Mouse (Mus musculus) CD4-positive, CD25-positive, alpha-beta regulatory T cell, adult 4 months (primary cell): ENCODE measurements around the gene Cnr2. TPM values are rescaled to one million over a fixed set of nuclear protein-coding genes. Genes with fewer than 3 reads are reported as not detected.

ENCODE experiments used
- ATAC-seq: one replicate; pipeline ENCODE4 v1.8.0; 2017
- polyA plus RNA-seq, 2 experiments: library from polyadenylated mRNA; unstranded; fragments of 100-300 nt; shearing (Covaris generic); gene quantifications; one replicate each; pipeline ENCODE4 v1.2.1; 2017

Cnr2 gene
- polyA plus RNA-seq, 2 experiments from 2014 or later, result 7.5 to 17.0 TPM

DNA sequence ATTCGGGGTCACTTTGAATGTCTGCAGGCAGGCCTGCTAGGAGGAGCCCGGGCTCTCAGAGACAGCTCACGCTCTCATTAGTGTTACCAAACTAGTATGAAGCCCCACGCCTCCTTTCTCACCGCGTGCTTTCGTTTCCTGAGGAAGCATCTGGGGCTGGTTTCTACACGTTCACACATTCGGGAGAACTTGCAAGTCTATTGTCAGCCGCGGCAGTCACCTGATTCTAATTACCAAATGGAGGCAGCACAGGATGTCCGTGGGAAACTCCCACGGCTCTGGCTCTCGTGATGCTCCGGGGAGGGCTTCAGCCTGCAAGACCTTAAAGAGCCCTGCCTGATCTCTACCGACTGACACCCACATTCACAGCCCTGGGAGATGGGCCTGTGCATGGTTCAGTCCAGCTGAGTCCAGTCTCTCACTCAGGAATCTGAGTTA lies 18.6 kb upstream of the Cnr2 start:
- peak; percentile 84 for ATAC-seq

GRCm38 (mm10) chr4:135877742-135878141 lies 17.5 kb upstream of the Cnr2 start:
- ATAC-seq, result no peak

- ATAC-seq, result no peak
Measured at GRCm38 (mm10) chr4:135879021-135879420, 16.2 kb upstream of the Cnr2 start.

DNA sequence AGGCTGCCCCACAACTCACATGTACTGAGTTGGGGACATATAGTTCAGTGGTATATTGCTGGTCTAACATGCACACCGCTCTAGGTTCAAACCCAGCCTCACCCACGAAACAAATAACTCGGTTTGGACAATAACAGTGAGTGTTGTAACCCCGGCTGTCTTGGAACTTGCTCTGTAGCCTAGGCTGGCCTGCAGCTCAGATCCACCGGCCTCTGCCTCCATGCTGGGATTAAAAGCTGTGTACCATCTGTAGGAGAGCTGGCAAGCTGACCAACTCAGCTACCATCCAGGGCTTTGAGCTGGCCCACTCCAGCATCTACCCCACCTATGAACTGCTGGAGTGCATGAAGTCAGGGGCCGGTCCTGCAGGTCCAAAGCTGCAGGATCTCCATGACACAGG lies 15.2 kb upstream of the Cnr2 start:
- ATAC-seq, result no peak

- no peak for ATAC-seq
Measured at GRCm38 (mm10) chr4:135880576-135880975, 14.6 kb upstream of the Cnr2 start.

DNA sequence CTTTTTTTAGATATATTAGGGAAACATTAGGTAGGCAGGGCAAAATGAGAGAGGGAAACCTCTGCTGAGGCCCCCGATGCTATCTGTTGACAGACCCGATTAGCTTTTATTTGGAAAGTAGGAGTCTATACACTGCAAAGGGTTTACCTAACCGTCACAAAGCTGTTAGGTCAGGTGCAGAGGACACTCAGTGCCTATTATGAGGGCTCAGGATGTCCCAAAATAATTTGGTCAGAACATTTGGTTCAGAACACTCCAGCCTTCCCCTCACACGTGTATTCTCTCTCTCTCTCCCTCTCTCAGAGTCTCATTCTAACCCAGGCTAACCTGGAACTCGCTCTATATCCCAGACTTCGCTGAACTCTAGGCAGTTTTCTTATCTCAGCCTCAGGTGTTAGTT lies 13.2 kb upstream of the Cnr2 start:
- no peak for ATAC-seq

- ATAC-seq, result no peak
Measured at GRCm38 (mm10) chr4:135883401-135883851, 11.8 kb upstream of the Cnr2 start.

DNA sequence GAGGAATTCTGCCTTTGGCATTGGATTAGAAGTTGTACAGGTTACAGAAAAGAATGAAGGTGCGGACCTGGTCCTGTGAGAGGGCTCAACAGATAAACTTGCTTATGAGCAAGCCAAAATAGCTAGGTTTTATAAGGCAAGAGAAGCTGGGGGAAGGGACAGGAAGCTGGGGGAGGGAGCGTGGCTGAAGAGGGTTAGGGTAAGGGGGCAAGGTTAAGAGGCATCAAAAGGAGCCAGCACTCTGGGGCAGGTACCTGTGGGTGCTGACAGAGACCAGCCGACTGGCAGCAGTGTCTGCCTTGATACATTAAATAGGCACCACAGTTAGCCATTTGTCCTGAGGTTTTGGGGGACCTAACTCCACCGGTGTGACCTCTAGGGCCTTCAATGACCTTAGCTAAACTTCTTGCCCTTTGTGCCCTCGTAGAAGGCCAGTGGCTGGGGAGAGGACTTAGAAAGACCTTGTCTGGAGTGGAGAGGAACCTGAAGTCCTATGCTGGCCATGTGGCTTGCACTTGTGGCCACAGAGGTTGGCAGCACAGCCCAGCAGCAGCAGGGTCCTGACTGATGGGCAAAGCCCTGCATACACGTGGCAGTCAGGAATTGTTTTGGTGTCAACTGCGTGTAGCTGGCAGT lies 11.2 kb upstream of the Cnr2 start:
- peak; percentile 71 for ATAC-seq

DNA sequence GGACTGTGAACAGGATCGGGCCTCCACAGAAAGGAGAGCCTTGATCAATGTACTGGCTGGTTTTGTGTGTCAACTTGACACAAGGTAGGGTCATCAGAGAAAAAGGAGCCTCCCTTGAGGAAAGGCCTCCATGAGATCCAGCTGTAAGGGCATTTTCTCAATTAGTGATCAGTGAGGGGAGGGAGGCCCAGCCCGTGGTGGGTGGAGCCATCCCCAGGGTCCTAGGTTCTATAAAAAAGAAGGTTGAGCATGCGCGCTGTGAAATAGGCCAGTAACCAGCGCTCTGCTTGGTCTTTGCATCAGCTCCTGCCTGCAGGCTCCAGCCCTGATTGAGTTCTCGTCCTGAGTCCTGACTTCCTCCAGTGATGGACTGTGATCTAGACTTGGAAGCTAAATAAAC lies 10.7 kb upstream of the Cnr2 start:
- ATAC-seq, result no peak

DNA sequence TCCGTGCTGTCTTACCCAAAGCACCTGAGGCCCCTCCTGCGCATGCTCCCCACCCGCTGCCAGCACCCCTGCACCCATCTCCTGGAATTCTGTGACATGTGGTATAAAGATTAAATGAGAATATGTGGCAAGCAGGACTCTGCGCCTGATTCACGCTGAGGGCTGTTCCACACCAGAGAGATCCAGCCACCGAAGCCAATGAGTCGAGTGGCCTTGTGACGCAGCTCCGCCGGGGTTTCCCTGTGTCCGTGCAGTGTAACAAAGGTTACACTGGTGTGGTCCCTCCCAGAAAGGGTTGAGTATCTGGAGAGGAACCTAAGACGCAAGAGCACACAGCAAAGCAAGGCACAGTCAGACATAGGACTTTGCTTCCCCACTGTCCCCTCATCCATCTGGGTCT lies 9.5 kb upstream of the Cnr2 start:
- ATAC-seq, result no peak

DNA sequence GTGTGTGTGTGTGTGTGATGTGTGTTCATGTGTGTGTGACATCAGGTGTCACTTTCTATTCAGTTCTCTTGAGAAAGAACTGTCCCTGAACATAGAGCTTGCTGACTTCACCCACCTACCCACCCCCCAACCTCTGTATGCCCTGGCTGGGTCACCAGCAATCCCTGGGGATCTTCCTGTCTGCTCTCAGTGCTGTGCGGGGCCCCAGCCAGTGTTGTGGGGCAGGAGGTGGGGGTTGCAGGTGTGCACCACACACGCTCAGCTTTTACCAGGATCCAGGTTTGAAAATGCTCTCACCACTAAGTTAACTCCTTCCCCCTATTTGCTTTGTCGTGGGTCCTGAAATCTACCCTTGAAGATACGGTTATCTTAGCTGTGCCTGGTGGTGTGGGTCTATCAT lies 9.0 kb upstream of the Cnr2 start:
- ATAC-seq, result no peak

DNA sequence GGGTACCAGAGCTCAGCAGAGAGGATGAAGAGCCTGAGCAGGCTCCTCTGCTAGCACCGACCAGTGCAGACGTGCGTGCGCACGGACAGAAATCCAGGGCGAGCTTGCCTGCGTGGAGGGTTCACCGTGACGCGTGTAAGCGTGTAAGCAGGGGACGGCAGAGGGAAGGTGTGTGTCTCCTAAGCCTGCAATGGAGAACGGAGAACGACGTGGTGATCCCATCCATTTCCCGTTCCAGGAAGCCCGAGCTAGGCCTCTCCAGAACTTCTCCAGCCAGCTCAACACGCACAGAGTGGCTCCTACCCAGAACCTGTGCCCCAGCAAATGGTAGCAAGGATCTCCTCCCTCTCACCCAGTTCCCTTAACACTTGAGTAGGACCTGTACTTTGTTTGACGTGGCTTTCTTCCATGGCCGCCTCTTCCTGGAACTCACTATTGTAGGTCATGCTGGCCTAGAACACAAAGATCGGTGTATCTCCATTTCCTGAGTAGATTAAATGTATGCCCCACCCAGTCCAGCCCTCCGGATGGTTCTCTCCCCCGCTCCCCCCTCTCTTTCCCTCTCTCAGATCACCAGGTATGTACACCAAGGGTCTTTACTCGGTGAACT lies 6.6 kb upstream of the Cnr2 start:
- ATAC-seq, result no peak

- no peak for ATAC-seq
Measured at GRCm38 (mm10) chr4:135889146-135889883, 5.9 kb upstream of the Cnr2 start.

DNA sequence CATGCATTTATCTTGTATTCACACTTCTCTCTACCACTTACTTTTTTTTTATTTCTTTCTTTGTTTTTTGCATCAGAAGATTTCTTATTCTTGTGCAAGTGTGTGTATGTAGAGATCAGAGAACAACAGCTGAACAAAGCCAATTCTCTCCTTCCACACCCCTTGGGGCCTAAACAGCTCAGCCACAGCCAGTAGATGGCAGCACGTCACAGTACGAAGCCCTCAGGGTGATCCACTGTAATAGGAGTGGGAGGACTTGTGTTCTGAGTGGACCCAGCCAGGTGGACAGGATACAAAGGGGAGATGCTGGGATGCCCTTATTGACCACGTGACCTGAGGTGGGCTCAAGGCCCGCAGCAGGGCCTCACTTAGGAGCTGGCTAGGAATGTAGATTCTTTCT lies 5.3 kb upstream of the Cnr2 start:
- peak; percentile 98 for ATAC-seq

DNA sequence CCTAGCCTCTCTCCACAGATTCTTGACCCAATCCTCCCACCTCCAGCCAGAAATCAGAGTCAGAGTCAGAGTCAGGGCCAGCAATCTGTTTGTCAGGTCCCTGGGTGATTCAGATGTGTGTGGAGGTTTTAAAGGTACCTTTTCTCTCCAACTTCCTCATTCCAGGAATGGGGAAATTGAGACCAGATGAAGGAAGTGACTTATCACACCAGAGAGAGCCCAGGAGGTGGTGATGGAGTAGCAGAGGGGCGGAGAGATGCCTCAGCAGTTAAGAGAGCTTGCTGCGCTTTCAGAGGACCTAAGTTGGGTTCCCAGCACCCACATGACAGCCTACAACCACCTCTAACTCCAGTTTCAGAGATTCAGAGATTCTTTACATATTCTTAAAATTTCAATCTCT lies 3.7 kb upstream of the Cnr2 start:
- no peak for ATAC-seq

DNA sequence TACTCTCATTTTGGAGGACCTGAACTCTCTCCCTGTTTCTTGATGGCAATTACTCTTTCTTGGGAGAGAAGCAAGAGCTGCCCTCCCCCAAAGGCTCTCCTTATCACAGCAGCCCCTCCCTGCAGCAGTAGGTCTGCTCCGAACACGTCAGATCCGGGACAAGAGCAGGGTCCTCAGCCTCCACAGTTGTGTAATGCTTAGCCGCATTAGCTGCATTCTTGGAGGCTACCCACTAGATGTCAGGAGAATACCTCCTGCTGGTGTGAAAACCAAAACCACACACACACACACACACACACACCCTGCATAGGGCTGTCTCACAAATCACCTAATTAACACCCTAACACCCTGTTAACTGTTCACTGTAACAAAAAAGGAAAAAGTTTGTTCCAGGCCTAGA lies 2.3 kb upstream of the Cnr2 start:
- no peak for ATAC-seq

- ATAC-seq, result peak; percentile 32
Measured at GRCm38 (mm10) chr4:135896157-135896556, 963 bp downstream of the Cnr2 start.

DNA sequence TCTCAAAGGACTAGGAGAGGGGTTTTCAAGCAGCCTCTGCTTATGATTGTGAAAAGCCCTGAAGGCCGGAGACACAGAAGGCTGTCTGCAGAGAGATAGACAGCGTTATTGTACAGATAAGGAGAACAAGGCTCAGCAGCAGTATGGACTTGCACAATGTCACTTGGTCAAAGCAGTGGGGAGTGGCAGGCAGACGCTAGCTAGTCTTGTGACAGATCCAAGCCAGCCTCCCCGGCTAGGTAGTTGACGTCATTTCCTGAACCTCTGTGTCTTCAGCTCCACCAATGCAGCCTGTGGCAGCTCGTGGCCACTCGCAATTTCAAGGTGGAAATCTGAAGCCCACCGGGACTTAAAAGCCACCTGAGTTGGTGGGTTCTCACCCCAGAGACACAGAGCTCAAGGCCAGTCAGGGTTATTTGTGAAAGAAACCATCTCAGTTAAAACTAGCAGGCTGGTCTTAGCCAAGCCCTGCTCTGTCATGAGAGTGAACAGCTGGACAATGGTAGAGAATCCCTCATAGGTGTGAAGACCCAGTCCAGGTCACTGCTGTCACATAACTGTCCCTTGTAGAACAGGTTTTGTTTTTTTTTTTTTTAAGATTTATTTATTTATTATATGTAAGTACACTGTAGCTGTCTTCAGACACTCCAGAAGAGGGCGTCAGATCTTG lies 3.3 kb downstream of the Cnr2 start:
- peak; percentile 91 for ATAC-seq

GRCm38 (mm10) chr4:135899050-135899448 lies 3.9 kb downstream of the Cnr2 start:
- no peak for ATAC-seq

DNA sequence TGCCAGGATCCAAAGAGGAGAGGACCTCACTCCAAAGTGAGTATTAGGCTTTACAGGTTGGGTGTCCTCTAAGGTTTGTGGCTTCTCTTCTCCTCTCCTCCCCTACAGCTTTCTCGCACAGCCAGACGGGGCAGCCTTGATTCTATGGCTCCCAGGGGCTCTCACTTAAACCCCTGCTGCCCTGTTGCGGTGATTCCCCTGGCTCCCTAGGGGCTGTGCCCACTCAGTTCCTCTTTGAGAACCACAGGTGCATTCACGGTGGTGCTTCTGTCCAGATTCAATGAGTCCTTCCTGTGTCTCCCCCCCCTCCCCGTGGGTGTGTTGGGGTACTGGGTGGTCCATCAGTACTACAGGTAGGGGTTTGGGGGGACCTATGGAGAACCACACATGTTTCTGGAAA lies 4.8 kb downstream of the Cnr2 start:
- no peak for ATAC-seq

DNA sequence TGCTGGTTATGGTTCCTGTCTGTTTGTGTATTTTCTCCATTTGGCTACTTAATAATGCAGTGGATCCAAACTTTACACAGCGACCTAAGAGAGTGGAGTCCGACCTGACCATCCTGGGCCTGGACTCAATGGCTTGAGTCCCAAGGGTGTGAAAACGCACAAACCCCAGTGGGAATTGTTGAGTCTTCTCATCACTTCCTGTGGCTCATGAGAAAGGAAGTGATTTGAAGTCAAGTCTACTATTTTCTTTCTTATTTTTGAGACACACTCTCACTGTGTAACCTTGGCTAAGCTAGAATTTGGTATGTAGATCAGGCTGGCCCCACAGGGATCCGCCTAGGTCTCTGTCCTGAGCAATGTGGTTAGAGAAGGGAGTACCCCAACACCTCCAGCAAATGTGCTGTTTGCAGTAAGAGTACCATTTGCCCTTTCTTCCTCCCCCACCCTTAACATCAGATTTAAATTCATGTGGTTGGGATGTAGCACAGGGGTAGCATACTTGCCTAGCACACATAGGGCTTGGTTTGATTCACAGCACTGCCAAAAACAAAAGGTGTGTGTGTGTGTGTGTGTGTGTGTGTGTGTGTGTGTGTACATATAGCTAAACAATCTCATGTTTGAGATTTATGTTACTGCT lies 7.5 kb downstream of the Cnr2 start:
- ATAC-seq, result no peak

GRCm38 (mm10) chr4:135904810-135905209 lies 9.6 kb downstream of the Cnr2 start:
- ATAC-seq, result peak; percentile 29

DNA sequence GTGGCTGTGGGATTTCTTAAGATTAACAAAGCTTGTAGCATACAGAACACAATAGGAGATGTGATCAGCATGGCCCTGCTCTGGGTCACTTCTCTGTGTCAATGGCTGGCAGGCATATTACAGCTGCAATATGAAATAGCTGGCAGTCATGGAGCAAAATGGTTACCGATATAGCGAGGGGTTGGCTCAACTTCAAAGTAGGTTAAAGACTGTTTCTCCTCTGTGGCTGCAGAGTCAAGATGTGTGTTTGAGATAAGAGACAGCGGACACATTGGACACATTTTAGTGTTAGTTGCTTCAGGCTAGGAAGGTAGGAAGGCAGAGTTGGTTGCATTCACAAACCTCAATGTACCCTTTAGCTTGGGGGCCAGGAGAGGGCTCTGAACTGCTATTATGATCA lies 11.4 kb downstream of the Cnr2 start:
- ATAC-seq, result no peak
